Mouse (Mus musculus): ENCODE measurements around the gene Alg5.
"Not testable (repeated sequence)": the region's sequence is repeated elsewhere in the genome, so short reads cannot be mapped to it uniquely, and the experiment has no call there.

Alg5 gene

DNA sequence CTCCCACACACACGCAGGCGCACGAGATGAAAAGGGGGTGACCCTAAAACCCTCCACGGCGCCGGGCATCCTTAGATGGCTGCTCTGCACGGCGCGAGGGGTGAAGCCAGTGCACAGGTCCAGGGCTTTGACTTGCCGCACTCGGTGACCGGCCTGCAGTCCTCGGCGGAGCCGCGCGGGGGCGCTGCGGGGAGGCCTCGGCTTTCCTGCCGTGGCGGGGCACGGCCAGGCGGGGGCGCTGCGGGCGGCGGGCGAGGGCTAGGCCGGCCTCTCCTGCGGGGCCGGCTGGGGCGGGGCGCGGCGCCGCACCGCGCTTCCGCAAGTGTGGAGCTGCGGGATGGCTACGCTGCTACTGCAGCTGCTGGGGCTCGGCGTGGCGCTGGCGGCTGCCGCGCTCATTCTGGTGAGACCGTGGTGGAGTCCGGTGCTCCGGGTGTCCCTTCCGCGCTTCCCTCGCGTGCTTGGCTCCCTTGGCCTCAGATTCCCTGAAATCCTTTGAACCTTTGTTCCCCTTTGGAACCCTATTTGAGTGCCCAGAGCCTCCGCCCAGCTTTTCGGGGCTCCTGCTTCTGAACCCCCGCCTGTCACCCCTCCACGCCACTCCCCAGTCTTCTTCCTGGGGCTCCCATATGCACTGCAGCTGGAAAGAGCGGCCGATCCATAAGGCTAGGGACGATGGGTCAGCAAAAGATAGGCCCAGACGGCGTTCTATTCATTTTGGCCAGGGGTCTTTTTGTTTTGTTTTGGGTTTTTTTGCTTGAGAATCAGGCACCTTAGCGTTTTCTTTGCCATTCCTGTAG, at the start of gene Alg5, which contains the start of gene Exosc8:
Gene Alg5, plus strand, starts transcription at position 293 of the 800 bp plus-strand sequence.
Gene Exosc8, minus strand, starts transcription at position 147 of the 800 bp plus-strand sequence.
- peak; percentile 81 for DNase-seq (ENCODE audit: low read depth, low spot score)

DNA sequence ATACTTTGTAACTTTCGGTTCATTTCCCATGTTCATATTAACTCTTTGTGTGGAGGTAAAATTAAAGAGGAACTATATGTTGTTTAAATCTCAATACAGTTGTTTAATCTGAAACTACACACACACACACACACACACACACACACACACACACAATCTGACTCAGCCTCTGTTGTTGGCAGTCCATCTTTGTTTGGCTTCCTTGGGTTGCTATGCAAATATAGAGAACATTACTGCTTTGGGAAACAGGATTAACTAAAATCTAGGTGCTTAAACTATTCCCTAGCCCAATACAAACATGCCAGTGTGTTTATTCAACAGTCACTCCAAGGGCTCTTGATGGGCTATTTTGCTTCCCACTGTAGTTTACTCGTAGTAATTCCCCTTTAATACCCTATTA, 48.1 kb upstream of the Alg5 start:
- no peak for DNase-seq (ENCODE audit: low read depth, low spot score)

DNA sequence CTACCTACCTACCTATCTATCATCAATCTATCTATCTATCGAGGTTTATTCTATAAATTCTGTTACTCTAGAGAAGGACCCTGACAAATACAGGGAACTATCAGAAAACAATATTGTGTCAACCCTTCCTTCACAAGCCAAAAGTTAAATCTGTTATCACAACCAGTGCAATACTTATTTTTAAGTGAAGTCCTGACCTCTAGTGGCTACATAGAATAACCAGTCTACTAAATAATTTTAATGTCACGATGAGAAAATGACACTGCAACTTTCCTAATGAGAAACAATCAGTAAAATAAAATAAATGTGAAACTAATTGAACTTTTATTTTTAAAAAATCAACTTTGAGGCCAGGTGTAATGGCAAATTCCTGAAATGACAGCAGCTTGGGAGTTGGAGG, 46.2 kb upstream of the Alg5 start:
- DNase-seq (ENCODE audit: low read depth, low spot score), result no peak

DNA sequence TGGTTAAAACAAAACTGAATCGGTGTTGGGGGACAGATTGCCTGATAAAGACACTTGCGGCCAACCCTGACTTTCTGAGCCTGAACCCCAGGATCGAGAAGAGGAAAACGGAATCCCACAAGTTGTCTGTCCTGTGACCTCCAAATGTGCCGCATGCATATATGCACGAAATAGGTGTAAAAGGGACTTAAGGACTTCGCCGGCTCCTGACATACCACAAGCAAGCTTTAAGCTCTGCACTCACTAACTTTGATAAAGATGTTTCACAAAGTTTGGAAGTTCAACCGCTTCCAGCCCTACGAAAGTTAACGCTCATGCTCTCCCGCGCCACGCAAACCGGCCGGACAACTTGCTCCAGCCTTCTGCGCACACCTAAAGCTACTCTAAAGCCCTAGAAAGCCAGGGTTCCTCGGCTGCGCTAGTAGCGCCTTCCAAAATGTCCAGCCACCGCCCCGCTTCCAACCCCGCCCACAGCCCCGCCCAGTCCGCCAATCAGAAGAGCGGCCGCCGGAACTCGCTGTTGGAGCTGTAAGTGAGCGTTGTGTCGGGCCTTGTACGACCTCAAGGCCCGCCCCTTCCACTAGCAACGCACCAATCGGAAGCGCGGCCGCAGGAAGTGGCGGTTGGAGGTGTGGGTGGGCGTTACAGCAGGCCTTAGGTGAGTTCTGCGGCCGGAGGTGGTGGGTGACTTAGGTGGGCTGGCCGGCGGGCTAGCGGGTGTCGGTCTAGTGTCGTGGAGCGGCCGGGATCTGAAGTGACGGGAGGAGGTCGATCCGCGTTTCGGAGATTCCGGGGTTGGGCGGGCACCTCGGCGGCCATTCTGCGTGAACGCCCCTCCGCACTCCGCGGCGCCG, 42.9 kb upstream of the Alg5 start, which contains the start of gene Supt20:
Gene Supt20, plus strand, starts transcription at position 606 of the 854 bp plus-strand sequence.
- DNase-seq (ENCODE audit: low read depth, low spot score), result peak; percentile 96

DNA sequence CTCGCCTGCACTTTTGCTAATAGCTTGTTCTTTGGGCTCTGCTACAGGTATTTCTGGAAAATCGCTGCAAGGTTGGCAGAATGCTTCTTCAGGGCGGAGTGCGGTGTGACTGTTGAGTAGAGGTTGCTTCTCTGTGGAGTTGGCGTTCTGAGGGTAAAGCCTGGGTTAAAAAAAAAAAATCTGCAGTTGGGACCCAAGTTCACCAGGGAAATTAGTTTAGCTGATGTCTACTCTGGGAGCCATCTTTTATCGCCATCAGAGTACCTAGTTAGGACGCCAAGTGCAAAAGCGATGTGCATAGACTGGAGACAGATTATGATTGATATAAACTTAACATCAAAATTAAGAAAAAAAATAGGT, 42.3 kb upstream of the Alg5 start:
- DNase-seq (ENCODE audit: low read depth, low spot score), result no peak

DNA sequence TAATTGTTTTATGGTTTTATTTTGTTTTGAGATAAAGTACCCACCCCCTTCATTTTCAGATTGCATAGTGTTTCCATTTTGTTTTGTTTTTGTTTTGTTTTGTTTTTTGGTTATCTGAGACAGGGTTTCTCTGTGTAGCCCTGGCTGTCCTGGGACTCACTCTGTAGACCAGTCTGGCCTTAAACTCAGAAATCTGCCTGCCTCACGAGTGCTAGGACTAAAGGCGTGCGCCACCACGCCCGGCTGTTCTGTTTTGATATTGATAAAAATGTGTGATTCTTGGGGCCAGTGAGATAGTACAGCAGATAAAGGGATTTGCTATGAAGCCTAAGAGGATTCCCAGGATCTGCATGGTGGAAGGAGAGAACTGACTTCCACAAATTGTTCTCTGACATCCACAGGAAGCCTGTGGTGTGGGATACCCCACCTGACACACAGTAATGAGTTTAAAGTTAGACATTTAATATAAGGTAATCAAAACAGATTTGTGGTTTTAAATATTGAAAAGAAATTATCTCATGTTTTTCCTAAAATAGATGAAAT, 35.5 kb upstream of the Alg5 start:
- no peak for DNase-seq (ENCODE audit: low read depth, low spot score)

DNA sequence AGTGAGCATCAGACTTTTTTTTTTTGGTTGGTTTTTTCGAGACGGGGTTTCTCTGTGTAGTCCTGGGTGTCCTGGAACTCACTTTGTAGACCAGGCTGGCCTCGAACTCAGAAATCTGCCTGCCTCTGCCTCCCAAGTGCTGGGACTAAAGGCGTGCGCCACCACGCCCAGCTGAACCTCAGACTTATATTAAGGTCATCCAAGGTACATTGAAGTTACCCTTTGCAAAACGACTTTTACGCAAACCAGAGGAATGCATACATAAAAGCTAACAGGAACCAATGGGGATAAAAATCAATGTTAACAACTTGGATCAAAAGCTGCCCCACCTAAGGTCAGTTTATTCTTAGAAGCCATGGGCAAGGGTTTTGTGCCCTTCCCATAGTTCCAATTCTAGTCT, 31.2 kb upstream of the Alg5 start:
- DNase-seq (ENCODE audit: low read depth, low spot score), result not testable (repeated sequence)

DNA sequence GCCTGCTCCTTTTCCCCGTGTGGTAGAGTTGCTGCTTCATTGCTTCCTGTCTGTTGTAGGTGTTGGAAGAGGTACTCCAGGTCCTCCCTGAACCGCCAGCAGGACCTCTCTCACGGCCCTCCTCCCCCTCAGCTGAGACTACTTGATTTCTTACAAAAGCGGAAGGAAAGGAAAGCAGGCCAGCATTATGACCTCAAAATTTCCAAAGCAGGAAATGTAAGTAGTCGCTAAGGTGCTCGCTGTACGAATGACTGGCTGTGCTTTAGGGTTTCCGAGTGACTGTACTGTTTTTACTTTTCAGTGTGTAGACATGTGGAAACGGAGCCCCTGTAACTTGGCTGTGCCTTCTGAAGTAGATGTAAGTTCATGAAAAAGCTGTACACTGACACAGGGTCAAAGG, 26.4 kb upstream of the Alg5 start:
- DNase-seq (ENCODE audit: low read depth, low spot score), result no peak

DNA sequence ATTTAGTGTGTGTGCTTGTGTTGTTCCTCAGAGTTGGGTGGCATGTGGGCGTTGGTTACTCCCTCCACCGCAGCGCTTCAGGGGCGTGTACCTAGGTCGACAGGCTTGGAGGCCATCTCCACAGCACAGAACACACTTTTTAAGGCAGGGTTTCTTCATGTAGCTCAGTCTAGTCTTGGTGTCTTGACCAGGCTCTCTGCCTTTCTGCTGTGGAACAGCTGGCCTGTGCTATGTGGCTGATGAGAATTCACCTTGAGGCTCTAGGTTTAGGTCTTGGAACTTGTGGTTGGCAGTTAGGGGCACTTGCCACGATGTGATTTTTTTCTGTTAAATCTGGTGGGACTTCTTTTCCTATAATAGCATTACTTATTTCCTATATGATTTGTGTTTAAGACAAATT, 21.1 kb upstream of the Alg5 start, which contains the start of gene Gm21958:
Gene Gm21958, minus strand, starts transcription at position 101 of the 400 bp plus-strand sequence.
- no peak for DNase-seq (ENCODE audit: low read depth, low spot score)

DNA sequence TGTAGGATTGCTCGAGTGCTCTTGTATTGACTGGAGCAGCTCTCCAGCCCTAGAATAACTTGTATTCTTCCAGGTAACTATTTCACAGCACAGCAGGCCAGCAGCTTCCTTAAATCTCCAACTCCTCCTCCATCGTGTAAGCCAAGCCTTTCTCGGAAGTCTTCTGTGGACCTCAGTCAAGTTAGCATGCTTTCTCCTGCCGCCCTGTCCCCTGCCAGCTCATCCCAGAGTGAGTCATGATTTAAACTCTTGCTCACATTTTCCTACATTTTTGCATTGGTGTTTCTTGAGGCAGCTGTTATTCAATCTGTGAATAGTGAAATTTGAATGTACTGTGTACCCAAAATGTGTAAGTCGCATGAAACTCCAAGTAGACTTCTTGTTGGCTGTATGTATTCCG, 19.9 kb upstream of the Alg5 start:
- no peak for DNase-seq (ENCODE audit: low read depth, low spot score)

DNA sequence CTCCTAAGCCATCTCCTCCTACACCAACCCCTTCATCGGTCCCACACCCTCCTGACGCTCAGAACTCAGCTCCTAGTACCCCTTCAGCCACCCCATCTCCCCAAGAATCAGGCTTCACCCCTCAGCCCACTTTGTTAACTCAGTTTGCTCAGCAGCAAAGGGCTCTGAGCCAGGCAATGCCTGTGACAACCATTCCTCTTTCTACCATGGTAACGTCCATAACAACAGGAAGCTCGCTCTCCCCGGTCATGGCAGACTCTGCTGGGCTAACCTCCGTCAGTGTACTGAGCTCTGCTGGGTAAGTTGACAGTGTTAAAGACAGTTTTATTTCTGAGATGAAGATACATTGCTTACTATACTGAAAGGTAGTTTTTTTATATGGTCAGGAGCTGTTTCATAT, 18.0 kb upstream of the Alg5 start:
- no peak for DNase-seq (ENCODE audit: low read depth, low spot score)

DNA sequence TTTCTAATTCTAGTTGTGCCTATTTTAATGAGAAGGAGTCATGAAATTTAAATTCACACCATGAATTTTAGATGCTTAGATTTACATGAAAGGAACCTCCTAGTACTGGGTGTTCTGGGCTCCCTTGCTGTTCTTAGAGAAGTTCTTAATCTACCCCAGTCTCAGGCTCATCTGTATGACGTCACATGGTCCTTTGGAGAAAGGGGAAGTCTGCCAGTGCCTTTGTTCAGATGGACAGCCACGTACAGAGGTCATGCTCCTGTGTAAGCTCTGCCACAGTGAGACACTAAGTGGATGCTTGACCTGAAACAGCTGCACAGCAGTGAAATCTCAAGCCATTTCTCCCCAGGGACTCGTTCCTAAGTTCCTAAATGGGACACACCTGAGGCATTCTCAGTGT, 16.4 kb upstream of the Alg5 start:
- no peak for DNase-seq (ENCODE audit: low read depth, low spot score)

DNA sequence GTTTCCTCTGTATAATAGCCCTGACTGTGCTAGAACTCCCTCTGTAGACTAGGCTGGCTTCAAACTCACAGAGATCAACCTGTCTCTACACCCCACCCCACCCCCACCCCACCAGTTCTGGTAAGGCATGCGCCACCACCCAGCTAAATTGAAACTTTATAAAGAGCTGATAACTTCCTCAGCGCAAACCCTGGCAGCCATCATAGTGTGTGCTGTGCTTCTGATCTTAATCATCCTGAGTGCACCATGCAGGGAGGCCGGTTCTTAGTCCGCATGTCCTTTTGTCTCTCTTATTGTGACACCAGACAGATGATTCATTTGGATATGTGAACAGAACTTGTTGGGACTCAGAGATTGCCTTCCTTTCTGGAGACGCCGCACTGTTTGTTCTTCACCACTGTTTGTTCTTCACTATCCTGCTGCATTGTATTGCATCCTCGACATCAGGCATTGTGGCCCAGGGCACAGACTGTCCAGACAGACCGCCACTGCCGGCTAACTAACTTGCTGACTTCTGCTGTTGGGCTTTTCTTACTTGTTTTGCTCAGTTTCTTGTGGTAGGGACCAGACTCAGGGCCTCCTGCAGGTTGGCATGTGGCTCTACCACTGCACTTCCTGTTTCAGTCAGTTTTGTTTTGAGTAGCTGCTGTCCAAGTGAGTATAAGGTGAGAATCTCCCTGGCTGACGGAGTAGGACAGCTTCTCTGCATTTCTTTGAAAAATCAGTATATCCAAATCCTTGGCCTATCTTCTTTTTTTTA, 11.4 kb upstream of the Alg5 start:
- DNase-seq (ENCODE audit: low read depth, low spot score), result no peak

DNA sequence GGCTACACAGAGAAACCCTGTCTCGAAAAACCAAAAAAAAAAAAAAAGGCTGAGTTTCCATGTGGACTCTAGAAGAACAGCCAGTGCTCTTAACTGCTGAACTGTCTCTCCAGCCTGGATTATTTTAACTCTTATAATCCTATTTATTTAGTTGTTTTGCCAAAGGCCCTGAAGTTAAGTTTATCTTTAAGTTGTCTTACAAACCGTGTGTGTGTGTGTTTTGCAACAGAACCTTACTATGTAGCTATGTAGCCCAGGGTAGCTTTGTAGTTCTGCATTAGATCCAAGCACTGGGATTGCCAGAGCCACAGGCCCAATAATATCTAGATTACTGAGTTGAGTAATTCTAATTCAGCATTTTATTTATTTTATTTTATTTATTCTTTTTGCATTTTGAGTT, 10.0 kb upstream of the Alg5 start:
- DNase-seq (ENCODE audit: low read depth, low spot score), result no peak

DNA sequence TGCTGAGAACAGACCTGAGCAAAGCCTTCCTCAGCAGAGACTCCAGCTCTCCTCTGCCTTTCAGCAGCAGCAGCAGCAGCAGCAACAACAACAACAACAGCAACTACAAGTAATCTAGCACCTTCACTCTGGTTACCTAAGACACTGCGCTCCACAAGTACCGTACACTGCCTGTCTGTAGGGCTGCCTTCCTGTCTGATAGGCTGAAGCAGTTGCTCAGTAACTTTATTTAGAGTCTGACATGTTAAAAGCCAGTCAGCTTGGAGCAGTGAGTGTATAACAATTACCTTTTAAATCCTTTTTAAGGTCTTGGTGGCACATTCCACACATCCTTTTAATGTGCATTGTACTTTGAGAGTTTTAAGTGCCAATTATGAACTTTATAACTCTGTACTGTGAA, 7.8 kb upstream of the Alg5 start:
- no peak for DNase-seq (ENCODE audit: low read depth, low spot score)

DNA sequence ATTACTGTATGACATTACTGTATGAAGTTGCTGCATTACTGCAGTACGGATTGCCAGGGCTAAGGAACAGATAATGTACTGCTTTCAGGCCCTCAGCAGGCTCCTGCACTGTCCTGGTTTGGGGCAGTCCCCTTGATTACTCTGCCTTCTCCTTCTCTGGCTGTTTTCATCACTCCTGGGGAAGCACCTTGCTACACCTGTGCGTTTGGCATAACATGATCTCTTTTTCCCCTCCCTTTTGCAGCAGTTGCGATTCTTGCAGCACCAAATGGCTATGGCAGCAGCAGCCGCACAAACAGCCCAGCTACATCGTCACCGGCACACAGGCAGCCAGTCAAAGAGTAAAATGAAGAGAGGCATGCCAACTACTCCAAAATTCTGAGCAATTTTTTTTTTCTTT, 7.2 kb upstream of the Alg5 start:
- DNase-seq (ENCODE audit: low read depth, low spot score), result no peak

DNA sequence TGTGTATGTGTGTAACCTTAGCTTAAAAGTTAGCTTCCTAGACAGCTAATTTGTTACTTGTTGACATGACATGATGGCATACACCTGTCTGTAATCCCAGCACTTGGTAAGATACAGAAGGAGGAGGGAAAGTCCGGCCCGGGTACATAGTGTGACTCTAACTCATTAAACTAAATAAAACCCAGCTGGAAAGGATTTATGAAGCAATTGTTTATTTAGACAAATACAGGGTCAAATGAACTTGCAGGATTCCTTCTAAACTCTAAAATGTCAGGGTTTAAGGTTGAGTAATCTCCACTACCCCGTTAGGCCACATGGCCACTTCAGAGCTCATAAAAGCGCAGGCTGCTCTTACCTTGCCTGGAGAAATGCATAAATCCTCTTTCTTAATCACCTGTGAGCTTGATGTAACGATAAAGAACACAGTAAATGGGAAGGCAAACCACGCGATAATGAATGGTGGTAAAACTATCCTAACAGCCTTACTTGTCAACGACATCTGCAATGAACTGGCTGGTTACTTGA, 3.7 kb upstream of the Alg5 start:
- no peak for DNase-seq (ENCODE audit: low read depth, low spot score)

DNA sequence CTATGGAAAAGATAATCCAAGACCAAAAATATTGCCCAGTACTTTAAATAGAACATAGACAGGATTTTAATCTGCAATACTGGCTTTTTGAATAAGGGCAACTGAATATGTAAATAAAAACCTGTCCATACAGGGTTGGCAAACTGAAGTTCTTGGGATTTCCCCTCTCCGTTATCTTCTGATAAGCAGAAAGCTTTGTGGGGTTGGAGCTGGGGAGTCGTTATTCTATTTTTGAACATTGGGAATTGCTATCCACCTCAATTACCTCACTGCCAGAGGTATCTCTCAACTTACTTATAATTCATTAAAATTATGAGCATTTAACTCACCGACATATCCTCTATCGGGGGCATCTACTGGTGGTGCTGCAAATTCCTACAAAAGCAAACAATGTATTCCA, 3.0 kb upstream of the Alg5 start:
- DNase-seq (ENCODE audit: low read depth, low spot score), result no peak

DNA sequence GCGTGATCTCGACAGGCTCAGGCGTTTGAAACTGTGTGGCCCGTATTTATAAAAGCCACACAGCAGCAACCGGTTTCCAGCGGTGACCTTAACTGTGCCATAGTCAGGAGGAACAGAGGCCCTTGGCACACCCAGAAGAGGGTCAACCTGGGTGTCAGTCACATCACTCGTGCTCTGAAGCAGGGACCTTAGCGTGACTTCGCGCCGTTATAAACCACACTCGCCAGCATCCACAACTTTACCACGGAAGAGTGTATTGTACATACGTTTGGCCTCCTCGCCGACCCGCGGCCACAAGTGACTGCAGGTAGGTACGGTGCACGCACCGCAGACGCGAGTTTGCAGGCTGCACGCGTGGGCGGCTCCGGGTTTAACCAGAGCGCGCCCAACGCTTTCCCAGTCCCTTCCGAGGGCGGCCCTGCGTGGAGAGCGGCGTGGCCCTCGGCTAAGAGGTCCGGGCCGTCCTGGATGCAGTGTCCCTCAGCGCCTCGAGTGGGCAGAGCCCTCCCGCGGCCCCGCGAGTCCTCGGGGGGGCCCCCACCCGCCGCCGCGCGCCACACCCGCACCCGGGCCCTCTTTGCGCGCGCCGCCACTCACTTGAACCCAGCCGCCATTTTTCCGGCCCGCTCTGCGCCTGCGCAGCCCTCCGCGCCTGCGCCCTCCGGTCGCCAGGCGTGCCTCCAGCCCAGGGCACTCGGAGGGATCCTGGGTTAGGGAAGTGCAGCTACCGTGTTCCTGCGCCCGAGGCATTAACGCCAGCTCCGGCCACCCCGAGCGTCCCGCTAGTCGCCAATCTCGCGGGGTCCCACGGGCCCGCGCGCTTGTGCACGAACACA, 710 bp upstream of the Alg5 start:
- peak; percentile 94 for DNase-seq (ENCODE audit: low read depth, low spot score)

DNA sequence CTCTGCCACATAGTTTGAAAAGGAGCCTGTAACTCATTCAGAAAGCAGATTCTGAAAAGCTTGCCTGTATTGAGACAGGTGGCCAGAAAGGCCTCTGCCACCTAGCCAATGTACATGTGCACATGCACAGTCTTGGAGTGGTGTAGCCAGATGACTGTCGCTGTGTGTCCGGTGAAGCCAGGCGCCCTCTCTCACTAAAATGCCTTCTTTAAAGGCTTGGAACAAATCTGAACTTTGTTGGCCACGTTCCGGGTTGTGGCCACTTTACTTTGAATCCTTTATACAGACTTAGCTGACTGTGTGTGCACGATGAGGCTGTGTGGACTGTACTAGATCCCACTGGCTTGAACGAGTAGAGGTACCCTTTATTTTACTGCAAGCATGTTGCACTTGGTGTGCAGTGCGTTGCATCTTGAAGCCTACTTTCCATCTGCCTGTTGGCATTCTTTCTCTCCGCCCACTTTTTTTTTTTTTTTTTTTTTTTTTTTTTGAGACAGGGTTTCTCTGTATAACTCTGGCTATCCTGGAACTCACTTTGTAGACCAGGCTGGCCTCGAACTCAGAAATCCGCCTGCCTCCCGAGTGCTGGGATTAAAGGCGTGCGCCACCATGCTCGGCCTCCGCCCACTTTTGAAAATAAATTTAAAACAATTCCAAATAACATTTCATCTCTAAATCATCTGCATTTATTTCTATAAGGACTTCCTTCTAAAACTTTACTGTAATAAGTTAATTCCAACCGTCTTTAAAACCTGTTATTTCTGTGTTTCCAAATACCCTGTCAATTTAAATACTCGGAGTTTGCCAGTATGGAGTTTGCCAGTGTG, 975 bp downstream of the Alg5 start:
- DNase-seq (ENCODE audit: low read depth, low spot score), result no peak
